Mouse (Mus musculus) brain, embryonic 14.5 days (tissue): Measurements from ENCODE around the gene 1810055G02Rik.

Experiments
- CTCF ChIP-seq: fragments of 200-500 bp; IDR thresholded peaks from 2 replicates; pipeline ENCODE4 v1.5.1; 2012; ENCODE audit warnings: inconsistent platforms, mild to moderate bottlenecking, moderate library complexity, borderline replicate concordance; ENCODE audit not compliant: insufficient read depth, insufficient read length; ENCODE audit errors: extremely low read depth
- POLR2A ChIP-seq: fragments of 200-500 bp; IDR thresholded peaks from 2 replicates; pipeline ENCODE4 v1.6.1; 2012; ENCODE audit warnings: mild to moderate bottlenecking, inconsistent platforms, borderline replicate concordance; ENCODE audit not compliant: poor library complexity, insufficient read depth, insufficient read length, severe bottlenecking; ENCODE audit errors: extremely low read depth

DNA sequence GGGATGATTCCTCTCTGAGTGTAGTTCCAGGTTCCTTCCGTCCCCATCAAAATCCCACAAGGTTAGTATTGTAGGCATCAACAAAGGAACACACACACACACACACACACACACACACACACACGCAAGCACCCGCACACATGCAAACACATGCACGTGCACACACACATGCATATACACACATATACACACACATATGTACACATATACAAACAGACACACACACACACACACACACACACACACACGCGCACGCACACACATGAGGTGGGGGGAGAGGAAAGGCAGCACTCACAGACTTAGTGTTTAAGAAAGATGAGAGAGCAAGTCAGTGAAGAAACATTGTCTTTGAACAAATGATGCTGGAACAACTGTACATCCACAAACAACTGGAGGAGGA lies 35.3 kb downstream of the 1810055G02Rik start:
- TF ChIP-seq POLR2A, result no peak
- TF ChIP-seq CTCF, result no peak
